8 mouse cellular contexts compared by ENCODE assay signal in the genomic region with DNA sequence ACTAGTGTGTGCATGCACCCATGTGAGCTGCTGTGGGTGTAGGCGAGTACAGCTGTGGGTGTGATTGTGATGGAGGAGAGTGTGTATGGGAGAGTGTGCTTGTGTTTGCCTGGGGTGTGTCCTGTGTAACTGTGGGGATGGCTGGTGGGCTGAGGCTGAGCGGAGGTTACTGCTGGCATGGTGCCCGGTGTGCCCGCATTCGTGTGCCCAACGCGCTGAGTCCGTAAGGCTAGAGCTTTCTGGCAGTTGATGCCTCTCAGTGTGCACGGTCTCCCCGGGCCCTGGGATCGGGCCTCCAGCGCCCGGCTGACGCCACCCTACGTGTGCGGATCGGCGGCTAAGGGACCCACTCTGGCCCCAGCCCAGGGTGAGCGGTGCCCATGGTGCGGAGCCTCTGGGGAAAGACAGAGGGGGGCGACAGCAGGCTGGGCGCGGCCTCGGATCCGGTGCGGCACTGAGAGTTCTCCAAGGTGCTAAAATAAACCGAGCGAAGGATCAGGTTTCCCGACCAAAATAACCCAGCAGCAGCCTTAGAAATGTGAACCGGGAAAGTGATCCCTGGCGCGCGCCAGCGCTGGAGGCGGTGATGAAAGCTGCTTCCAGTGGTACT. TPM values are rescaled to one million over a fixed set of nuclear protein-coding genes. Genes with fewer than 3 reads are reported as not detected.
DNase-seq lines count a peak whose midpoint lies in the region; ATAC-seq and TF ChIP-seq lines count a peak whose summit lies in the region.

No protein-coding gene starts in this region.

- H3K4me2 ChIP-seq in midbrain, embryonic 11.5 days = peak overlapping the region; percentile 20; the same call in 1 of the 2 replicates

- peak overlapping the region; percentile 31; the same call in 1 of the 2 replicates for H3K4me3 ChIP-seq in layer of hippocampus, adult 2 months
- H3K4me3 ChIP-seq in midbrain, embryonic 11.5 days (ENCODE audit: low read depth, low read length) = no peak overlapping the region

- peak; percentile 22 for ATAC-seq in common myeloid progenitor, adult 5-6 weeks (replicated peaks; ENCODE audit: low read depth, poor library complexity, severe bottlenecking)
- ATAC-seq in midbrain, embryonic 11.5 days (ENCODE audit: low FRiP score) = no peak

- H3K4me1 ChIP-seq in midbrain, embryonic 11.5 days (ENCODE audit: control insufficient read depth, insufficient read depth, low read length) = peaks cover 9% of the 10 kb centered on the region

- no peaks in the 10 kb centered on the region for H3K9me3 ChIP-seq in midbrain, embryonic 11.5 days (ENCODE audit: control insufficient read depth, low read length)

- peak overlapping the region; percentile 74; the same call in 1 of the 2 replicates for H3K27ac ChIP-seq in layer of hippocampus, adult 2 months
- H3K27ac ChIP-seq in midbrain, embryonic 11.5 days (ENCODE audit: low read depth, low read length) = no peak overlapping the region

- no peak overlapping the region for H3K9ac ChIP-seq in midbrain, embryonic 11.5 days (ENCODE audit: low read length)

- WGBS in midbrain, embryonic 11.5 days = 9% methylated on average over 35 of the region's 35 CpGs

- no peaks in the 10 kb centered on the region for H3K36me3 ChIP-seq in midbrain, embryonic 11.5 days (ENCODE audit: control insufficient read depth, insufficient read depth, low read length)

- no peak for DNase-seq in layer of hippocampus, adult 2 months (ENCODE audit: low spot score in 2 of 2)
- DNase-seq in layer of hippocampus, adult 8-10 months (ENCODE audit: low spot score in 2 of 2) = no peak
- peak; percentile 89 for DNase-seq in gastrocnemius, adult 18-20 months (ENCODE audit: low spot score)
- DNase-seq in induced T-regulatory cell, adult 2 months (ENCODE audit: low read depth) = peak; percentile 19
- no peak for DNase-seq in midbrain, embryonic 11.5 days (ENCODE audit: low spot score, missing footprints)
- DNase-seq in thymus, postnatal 4 days = peak; percentile 60
- no peak for DNase-seq in layer of hippocampus, postnatal 25 days (ENCODE audit: extremely low spot score in 1 of 2, low spot score in 1 of 2)

- H3K27me3 ChIP-seq in midbrain, embryonic 11.5 days (ENCODE audit: control insufficient read depth, insufficient read depth, low read length) = peaks cover 40% of the 10 kb centered on the region

- TF ChIP-seq CTCF in layer of hippocampus, adult 2 months (conservative IDR thresholded peaks at IDR 0.05) = no peak

RNA-seq across cellular contexts. Expression of a gene that starts 3.8 kb away (rescaled TPM):
- total RNA-seq in layer of hippocampus, adult 2 months (2021) = 1 to 10 TPM; 3.6 to 6.0 TPM
- total RNA-seq in layer of hippocampus, adult 8-10 months (2022) = 1 to 10 TPM; 4.3 to 6.2 (median 5.3) TPM
- 14.2 and 17.5 TPM in 2 replicates for total RNA-seq in common myeloid progenitor, adult 5-6 weeks (2017)
- total RNA-seq in gastrocnemius, adult 18-20 months (2021) = 10 to 100 TPM; 12.5 to 21.2 TPM
- polyA plus RNA-seq in midbrain, embryonic 11.5 days (2014; fragmentation: Nextera tagmentation; extraction: Ambion mirVana) = 0.60 and 1.3 TPM in 2 replicates
- 1 to 10 TPM; 3.2 to 6.3 TPM for total RNA-seq in layer of hippocampus, postnatal 25 days (2021)

RNA-seq across cellular contexts. Expression of a gene that starts 6.9 kb away (rescaled TPM):
- 10 to 100 TPM; 20.2 to 21.8 TPM for total RNA-seq in layer of hippocampus, adult 2 months (2021)
- total RNA-seq in layer of hippocampus, adult 8-10 months (2022) = 10 to 100 TPM; 21.2 to 24.0 (median 23.4) TPM
- total RNA-seq in common myeloid progenitor, adult 5-6 weeks (2017) = 1.1 and 4.4 TPM in 2 replicates
- total RNA-seq in gastrocnemius, adult 18-20 months (2021) = 100 to 1,000 TPM; 105 to 121 TPM
- 5.9 and 7.3 TPM in 2 replicates for polyA plus RNA-seq in midbrain, embryonic 11.5 days (2014; fragmentation: Nextera tagmentation; extraction: Ambion mirVana)
- total RNA-seq in layer of hippocampus, postnatal 25 days (2021) = 10 to 100 TPM; 23.7 to 24.4 TPM

Comparison
In these comparisons a context has a peak if more than half of its experiments do, and no peak if none do; other contexts are left out.
1. DNase-seq: peak in gastrocnemius, adult 18-20 months (single experiment), induced T-regulatory cell, adult 2 months (single experiment) and thymus, postnatal 4 days (single experiment); none in layer of hippocampus, adult 2 months (0 of 2), layer of hippocampus, adult 8-10 months (0 of 2), midbrain, embryonic 11.5 days (single experiment) and layer of hippocampus, postnatal 25 days (0 of 2).